Mouse (Mus musculus) right cerebral cortex, postnatal 14 days (tissue): Measurements from ENCODE around the gene Pla2r1.

Experiments
- DNase-seq: peaks from one replicate; pipeline ENCODE4 v3.0.0; 2022

The Pla2r1 gene

GRCm38 (mm10) chr2:60552902-60553682 is at the start of gene Pla2r1:
Gene Pla2r1 (minus strand): TSS chr2:60553308.
- peak; percentile 16 for DNase-seq

DNA sequence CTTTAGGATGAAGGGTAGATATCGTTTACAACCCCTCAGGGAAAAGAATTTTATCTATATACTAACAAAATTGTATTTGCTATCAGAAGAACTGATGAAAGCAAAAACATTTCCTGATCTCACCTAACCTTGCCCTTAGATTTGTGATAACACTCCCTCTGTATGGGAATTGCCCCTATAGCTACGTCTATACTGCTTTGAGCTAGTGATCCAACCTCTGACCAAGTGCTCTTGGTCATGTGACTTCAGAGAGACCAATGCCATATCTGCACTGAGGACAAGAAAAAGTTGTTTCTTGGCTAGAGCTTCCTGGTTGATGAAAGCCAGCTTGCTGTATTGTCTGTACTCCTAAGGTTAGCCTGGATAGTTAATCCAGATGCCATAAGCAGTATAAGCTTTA is 48.2 kb upstream of the Pla2r1 start:
- DNase-seq = no peak

DNA sequence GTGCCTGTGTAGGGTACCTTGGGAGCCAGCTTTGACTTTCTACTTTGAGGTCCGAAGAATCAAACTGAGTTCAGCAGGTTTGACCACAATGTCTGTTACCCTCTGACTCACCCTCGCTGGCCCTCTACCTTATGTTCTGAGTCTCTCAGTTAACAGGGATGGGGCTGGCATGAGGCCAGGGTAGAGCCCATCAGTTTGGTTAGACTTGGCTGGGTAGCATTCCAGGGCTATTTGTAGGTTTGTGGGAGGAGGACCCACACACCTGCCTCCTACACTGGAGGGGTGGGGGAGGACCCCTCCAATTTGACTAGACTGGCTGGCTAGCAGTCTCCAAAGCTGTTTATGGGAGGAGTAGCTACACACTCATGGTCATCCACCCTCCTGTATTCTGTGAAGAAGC is 47.8 kb upstream of the Pla2r1 start:
- no peak for DNase-seq

DNA sequence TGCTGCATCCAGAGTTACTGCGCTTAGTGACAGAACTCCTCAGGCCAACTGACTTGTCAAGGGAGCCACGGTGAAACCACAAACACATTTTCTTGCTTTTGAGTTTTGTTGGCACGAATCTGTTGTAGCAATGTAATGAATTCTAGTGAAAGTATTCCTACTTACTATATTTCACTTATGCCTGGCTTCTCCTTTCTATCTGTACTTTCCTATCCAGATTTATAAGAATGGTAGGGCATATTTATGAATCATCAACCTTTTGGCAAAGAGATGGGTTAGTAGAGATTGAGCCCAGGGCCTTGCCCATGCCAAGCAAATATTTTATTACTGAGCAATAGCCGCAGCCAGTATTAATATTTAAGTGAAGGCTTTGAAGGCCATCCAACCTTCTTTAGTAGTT is 30.3 kb upstream of the Pla2r1 start:
- no peak for DNase-seq

DNA sequence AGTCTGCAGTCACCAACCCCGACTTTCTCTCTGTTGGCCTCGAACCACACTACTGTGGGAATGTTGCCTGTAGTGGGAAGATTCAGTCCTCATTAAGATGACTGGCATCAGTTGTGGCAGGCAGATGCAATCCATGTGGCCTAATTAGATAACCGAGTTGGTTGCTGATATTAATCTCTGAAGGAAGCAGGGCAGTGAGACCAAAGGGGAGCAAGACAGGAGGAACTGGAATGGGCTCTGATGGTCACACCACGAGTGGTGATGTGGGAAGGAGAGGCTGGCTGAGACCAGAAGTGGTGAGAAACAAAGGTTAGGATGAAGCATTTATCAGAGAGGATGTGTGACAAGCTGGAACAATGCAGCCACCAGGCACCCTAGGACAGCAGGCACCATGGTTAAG is 1.5 kb upstream of the Pla2r1 start:
- DNase-seq = no peak

- no peak for DNase-seq
These were observed 769 bp downstream of the Pla2r1 start for GRCm38 (mm10) chr2:60552177-60552901.

GRCm38 (mm10) chr2:60551673-60552072 is 1.4 kb downstream of the Pla2r1 start:
- DNase-seq = no peak

- no peak for DNase-seq
These were observed 2.6 kb downstream of the Pla2r1 start for GRCm38 (mm10) chr2:60550521-60550920.

DNA sequence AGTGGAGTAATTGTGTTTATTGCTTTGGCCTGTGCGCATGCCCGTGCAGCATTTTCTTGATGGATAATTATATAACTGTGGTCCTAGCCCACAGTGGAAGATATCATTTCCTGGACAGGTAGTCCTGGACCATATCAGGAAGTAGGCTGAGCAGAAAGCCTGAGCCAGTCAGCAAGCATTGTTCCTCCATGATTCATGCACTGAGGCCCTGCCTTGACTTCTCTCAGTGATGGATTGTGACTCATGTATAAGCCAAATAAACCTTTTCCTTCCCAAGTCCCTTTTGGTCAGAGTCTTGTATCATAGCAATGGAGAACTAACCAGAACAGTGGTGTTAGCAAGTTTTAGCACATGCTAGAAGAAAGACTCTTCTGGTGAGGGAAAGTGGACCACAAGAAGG is 3.3 kb downstream of the Pla2r1 start:
- DNase-seq = no peak

GRCm38 (mm10) chr2:60546082-60546481 is 7.0 kb downstream of the Pla2r1 start:
- no peak for DNase-seq

GRCm38 (mm10) chr2:60544006-60544405 is 9.1 kb downstream of the Pla2r1 start:
- no peak for DNase-seq

GRCm38 (mm10) chr2:60541745-60542144 is 11.4 kb downstream of the Pla2r1 start:
- no peak for DNase-seq

DNA sequence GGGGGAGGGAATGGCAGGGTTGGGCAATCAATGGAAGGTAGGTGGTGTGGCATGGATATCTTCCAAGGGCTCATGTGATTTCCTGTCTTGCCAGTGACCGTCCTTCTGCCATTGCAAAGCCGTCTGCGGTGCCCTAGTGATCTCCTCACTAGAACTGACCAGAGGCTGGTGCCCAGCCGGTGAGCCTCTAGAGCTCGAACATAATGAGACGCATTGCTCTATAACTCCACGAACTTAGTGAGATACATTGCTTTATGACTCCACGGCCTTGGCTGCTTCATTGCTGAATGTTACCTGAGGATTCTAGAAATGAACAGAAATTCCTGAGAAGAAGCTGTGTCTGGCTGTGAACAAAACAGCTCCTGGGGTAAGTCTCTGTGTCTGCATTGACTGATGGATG is 12.8 kb downstream of the Pla2r1 start:
- no peak for DNase-seq

DNA sequence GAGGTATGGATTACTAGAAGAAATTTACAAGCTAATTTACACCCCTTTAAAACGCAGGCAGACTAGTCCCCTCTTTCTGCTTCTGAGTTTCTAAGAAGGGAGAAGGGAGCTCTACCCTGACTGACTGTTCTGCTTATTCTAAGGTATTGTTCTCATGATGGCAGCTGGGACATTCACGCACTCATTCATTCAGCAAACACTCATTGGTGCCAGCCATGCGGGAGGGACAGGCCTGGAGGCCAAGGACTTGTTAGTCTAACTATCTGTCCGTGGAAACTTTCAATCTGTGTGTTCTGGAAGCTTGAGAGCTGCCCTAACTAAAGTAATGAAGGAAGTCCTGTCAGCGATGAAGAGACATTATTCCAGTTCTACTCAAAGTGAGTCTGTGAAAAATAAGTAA is 14.4 kb downstream of the Pla2r1 start:
- no peak for DNase-seq

DNA sequence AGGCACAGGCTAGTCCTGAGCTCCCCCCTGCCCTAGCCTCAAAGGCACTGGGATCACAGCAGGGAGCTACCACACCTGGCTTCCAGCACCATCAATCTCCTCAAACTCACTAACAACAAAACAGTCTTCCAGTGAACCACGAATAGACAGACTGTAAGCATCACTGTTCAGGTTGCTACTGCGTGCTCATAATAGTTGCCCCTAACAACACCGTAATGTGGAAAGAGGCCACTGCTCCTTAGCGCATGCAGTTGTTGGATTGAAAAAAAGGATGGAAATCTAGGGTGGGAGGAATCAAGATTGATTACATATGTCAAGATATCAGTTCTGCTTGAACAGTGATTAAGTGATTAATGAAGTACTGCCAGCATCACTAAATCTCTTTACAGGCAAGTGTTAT is 14.8 kb downstream of the Pla2r1 start:
- DNase-seq = no peak

- no peak for DNase-seq
These were observed 18.4 kb downstream of the Pla2r1 start for GRCm38 (mm10) chr2:60534755-60535154.

DNA sequence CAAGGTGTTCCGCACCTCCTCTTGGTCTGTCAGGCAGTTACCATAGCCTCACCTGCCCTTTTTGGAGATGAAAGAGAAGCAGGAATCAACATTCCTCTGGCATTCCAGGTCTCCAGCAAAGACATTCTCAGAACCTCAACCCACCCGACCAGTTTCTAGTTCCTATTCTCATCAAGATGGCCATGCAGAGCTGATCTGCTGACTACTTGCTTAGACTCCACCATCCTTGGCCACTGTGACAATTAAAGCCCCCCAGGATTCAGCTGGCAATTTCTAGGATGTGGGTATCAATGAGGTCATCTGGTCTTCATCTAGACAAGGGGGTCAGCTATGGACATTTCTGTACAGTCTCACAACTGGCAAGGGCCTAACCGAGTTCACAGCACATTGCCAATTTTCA is 20.1 kb downstream of the Pla2r1 start:
- no peak for DNase-seq

GRCm38 (mm10) chr2:60532495-60532894 is 20.6 kb downstream of the Pla2r1 start:
- no peak for DNase-seq

GRCm38 (mm10) chr2:60515817-60516216 is 37.3 kb downstream of the Pla2r1 start:
- no peak for DNase-seq

DNA sequence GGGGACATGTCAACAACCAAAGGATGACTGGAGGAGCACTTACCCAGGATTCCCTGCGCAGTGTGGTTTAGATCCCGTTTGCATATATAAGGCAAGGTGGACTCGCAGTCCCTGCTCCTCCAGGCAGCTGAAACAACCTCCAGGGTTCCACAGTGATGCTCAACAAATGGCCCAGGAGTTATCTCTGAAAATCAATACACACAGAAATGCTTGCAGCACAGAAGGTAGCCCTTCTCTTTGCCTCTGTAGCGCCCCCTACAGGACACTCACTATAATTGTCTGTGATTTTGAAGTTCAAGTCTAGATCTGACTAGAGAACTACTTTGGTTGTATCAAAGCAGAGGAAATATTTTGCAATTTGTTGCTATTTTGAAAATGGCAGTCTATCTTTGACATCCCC is 38.2 kb downstream of the Pla2r1 start:
- no peak for DNase-seq

- DNase-seq = no peak
These were observed 42.4 kb downstream of the Pla2r1 start for GRCm38 (mm10) chr2:60510718-60511117.

DNA sequence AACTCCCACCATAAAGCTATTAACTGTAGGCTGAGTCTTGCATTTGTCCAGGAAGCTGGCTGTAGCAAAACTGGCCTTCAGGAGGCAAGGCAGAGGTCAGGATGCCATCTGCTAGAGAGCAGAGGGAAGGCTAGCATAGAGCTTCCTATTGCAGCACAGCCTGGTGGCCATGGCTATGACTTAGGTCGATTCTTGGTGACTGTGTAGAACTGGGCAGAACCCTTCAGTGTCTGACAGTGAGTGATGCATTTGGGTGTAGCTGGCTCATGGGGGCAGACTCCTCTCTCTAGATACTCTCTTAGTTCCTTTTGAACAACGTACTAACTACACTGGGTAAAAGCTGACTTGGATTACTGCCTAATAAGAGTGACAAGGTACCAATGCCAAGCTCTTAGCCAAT is 48.0 kb downstream of the Pla2r1 start:
- no peak for DNase-seq

- no peak for DNase-seq
These were observed 48.4 kb downstream of the Pla2r1 start for GRCm38 (mm10) chr2:60504718-60505117.

- no peak for DNase-seq
These were observed 49.1 kb downstream of the Pla2r1 start for GRCm38 (mm10) chr2:60503991-60504390.
